Mouse (Mus musculus): ENCODE data around the gene Adcy7.

Adcy7 gene

GRCm38 (mm10) chr8:88293590-88294356, 21.6 kb downstream of the Adcy7 start:
- in situ Hi-C loops (cut with MboI; ENCODE audit: unreplicated experiment in 2 of 2): no loop called here

- in situ Hi-C loops (cut with MboI; ENCODE audit: unreplicated experiment in 2 of 2): no loop called here
These were observed 22.8 kb downstream of the Adcy7 start for GRCm38 (mm10) chr8:88294977-88295376.

GRCm38 (mm10) chr8:88297976-88298732, 26.0 kb downstream of the Adcy7 start:
- in situ Hi-C loops (cut with MboI; ENCODE audit: unreplicated experiment in 2 of 2): no loop called here

- in situ Hi-C loops (cut with MboI; ENCODE audit: unreplicated experiment in 2 of 2): no loop called here
These were observed 26.5 kb downstream of the Adcy7 start for GRCm38 (mm10) chr8:88298733-88299103.

GRCm38 (mm10) chr8:88299907-88300603, 27.9 kb downstream of the Adcy7 start:
- in situ Hi-C loops (cut with MboI; ENCODE audit: unreplicated experiment in 2 of 2): no loop called here

GRCm38 (mm10) chr8:88301589-88302437, 29.6 kb downstream of the Adcy7 start:
- in situ Hi-C loops (cut with MboI; ENCODE audit: unreplicated experiment in 2 of 2): no loop called here

- in situ Hi-C loops (cut with MboI; ENCODE audit: unreplicated experiment in 2 of 2): no loop called here
These were observed 33.6 kb downstream of the Adcy7 start for GRCm38 (mm10) chr8:88305814-88306213.

GRCm38 (mm10) chr8:88306511-88306910, 34.3 kb downstream of the Adcy7 start:
- in situ Hi-C loops (cut with MboI; ENCODE audit: unreplicated experiment in 2 of 2): no loop called here

- in situ Hi-C loops (cut with MboI; ENCODE audit: unreplicated experiment in 2 of 2): no loop called here
These were observed 35.5 kb downstream of the Adcy7 start for GRCm38 (mm10) chr8:88307736-88308135.

GRCm38 (mm10) chr8:88309274-88309873, 37.2 kb downstream of the Adcy7 start:
- in situ Hi-C loops (cut with MboI; ENCODE audit: unreplicated experiment in 2 of 2): no loop called here

- in situ Hi-C loops (cut with MboI; ENCODE audit: unreplicated experiment in 2 of 2): loop anchor here in 1 of 2 experiments (5.0 kb wide), 1 partner anchor 38 kb away; the partner anchor contains the start of gene Adcy7
These were observed 37.7 kb downstream of the Adcy7 start for GRCm38 (mm10) chr8:88309881-88310280.

GRCm38 (mm10) chr8:88310286-88310685, 38.1 kb downstream of the Adcy7 start:
- in situ Hi-C loops (cut with MboI; ENCODE audit: unreplicated experiment in 2 of 2): loop anchor here in 1 of 2 experiments (5.0 kb wide), 1 partner anchor 38 kb away; the partner anchor contains the start of gene Adcy7

- in situ Hi-C loops (cut with MboI; ENCODE audit: unreplicated experiment in 2 of 2): loop anchor here in 1 of 2 experiments (5.0 kb wide), 1 partner anchor 41 kb away; the partner anchor contains the start of gene Adcy7
These were observed 40.8 kb downstream of the Adcy7 start for GRCm38 (mm10) chr8:88312966-88313365.

- in situ Hi-C loops (cut with MboI; ENCODE audit: unreplicated experiment in 2 of 2): loop anchor here in 1 of 2 experiments (5.0 kb wide), 1 partner anchor 42 kb away; the partner anchor contains the start of gene Adcy7
These were observed 41.8 kb downstream of the Adcy7 start for GRCm38 (mm10) chr8:88313991-88314390.

GRCm38 (mm10) chr8:88315302-88315701, 43.1 kb downstream of the Adcy7 start:
- in situ Hi-C loops (cut with MboI; ENCODE audit: unreplicated experiment in 2 of 2): no loop called here

- in situ Hi-C loops (cut with MboI; ENCODE audit: unreplicated experiment in 2 of 2): no loop called here
These were observed 44.1 kb downstream of the Adcy7 start for GRCm38 (mm10) chr8:88316139-88316931.

GRCm38 (mm10) chr8:88317341-88317740, 45.1 kb downstream of the Adcy7 start:
- in situ Hi-C loops (cut with MboI; ENCODE audit: unreplicated experiment in 2 of 2): no loop called here

GRCm38 (mm10) chr8:88318151-88318550, 45.9 kb downstream of the Adcy7 start:
- in situ Hi-C loops (cut with MboI; ENCODE audit: unreplicated experiment in 2 of 2): no loop called here

- in situ Hi-C loops (cut with MboI; ENCODE audit: unreplicated experiment in 2 of 2): loop anchor here in 1 of 2 experiments (10.0 kb wide), 1 partner anchor 45 kb away; the partner anchor contains the start of gene Adcy7
These were observed 47.9 kb downstream of the Adcy7 start for GRCm38 (mm10) chr8:88320134-88320533.

Measured in v-Abl transformed pro-B cells (cell line).